Mouse (Mus musculus) CH12.LX (cell line): Measurements from ENCODE around the gene Stk32c. TPM values are rescaled to one million over a fixed set of nuclear protein-coding genes. Genes with fewer than 3 reads are reported as not detected.

Experiments used
- DNase-seq: peaks from one replicate; pipeline ENCODE4 v3.0.0-alpha.2; 2013; ENCODE audit errors: extremely low read depth
- H3K27ac ChIP-seq: 2 replicates; pipeline ENCODE4 v1.5.1; 2012; ENCODE audit warnings: low read depth, mild to moderate bottlenecking, control low read depth, moderate library complexity; ENCODE audit not compliant: insufficient read depth
- H3K27me3 ChIP-seq: replicated peaks from 2 replicates; pipeline ENCODE3; 2012; ENCODE audit warnings: inconsistent platforms
- H3K36me3 ChIP-seq, 2 experiments: replicated peaks in 1 of 2; 2 replicates each; pipeline versions ENCODE3 to v1.6.1; 2012; ENCODE audit warnings: inconsistent platforms in 1 of 2, low read length in 1 of 2, mild to moderate bottlenecking in 1 of 2, mixed read lengths in 1 of 2, moderate library complexity in 1 of 2; ENCODE audit not compliant: control insufficient read depth in 1 of 2, insufficient read depth in 1 of 2
- H3K4me1 ChIP-seq, 2 experiments: 2 replicates each; pipeline ENCODE4 v1.6.1; 2012; ENCODE audit warnings: inconsistent platforms in 1 of 2, moderate library complexity in 1 of 2; ENCODE audit not compliant: insufficient read depth in 2 of 2, control insufficient read depth in 1 of 2
- H3K4me2 ChIP-seq: 2 replicates; pipeline ENCODE4 v1.6.1; 2012; ENCODE audit warnings: low read depth, mild to moderate bottlenecking, control low read depth; ENCODE audit not compliant: poor library complexity, insufficient read depth, severe bottlenecking
- H3K4me3 ChIP-seq, 3 experiments: fragments of 150-350 bp in 1 of 3; sonication (generic) in 1 of 3; replicated peaks in 1 of 3; 2 replicates each; pipeline versions ENCODE3 to v1.5.1; 2011 to 2012; ENCODE audit warnings: low read depth in 2 of 3, low read length in 2 of 3, mild to moderate bottlenecking in 2 of 3, moderate library complexity in 2 of 3, control low read depth in 1 of 3, improper control_type of control experiment in 1 of 3, inconsistent platforms in 1 of 3, mixed read lengths in 1 of 3; ENCODE audit not compliant: poor library complexity in 1 of 3
- H3K79me2 ChIP-seq: replicated peaks from 2 replicates; pipeline ENCODE4 v1.6.1; 2012; ENCODE audit warnings: mild to moderate bottlenecking, moderate library complexity; ENCODE audit not compliant: control insufficient read depth, poor library complexity, insufficient read depth, severe bottlenecking; ENCODE audit errors: extremely low read depth
- H3K9ac ChIP-seq: 2 replicates; pipeline ENCODE4 v1.6.1; 2012; ENCODE audit warnings: low read depth, mild to moderate bottlenecking, control low read depth, moderate library complexity; ENCODE audit not compliant: insufficient read depth
- H3K9me3 ChIP-seq: replicated peaks from 2 replicates; pipeline ENCODE3; 2012; ENCODE audit warnings: low read length, inconsistent platforms, mixed read lengths
- BHLHE40 ChIP-seq: IDR thresholded peaks from 2 replicates; pipeline ENCODE4 v1.6.1; 2011; ENCODE audit warnings: mild to moderate bottlenecking, low read depth, low read length, improper control_type of control experiment
- CHD2 ChIP-seq: IDR thresholded peaks from 2 replicates; pipeline ENCODE4 v1.6.1; 2011; ENCODE audit warnings: low read length, improper control_type of control experiment
- CTCF ChIP-seq, 2 experiments: IDR thresholded peaks in 1 of 2; conservative IDR thresholded peaks in 1 of 2; 2 replicates each; pipeline ENCODE4 v1.5.1; 2011 to 2012; ENCODE audit warnings: low read depth in 2 of 2, low read length in 2 of 2, improper control_type of control experiment in 1 of 2, inconsistent platforms in 1 of 2, mild to moderate bottlenecking in 1 of 2, moderate library complexity in 1 of 2
- ELF1 ChIP-seq: IDR thresholded peaks from 2 replicates; pipeline ENCODE4 v1.6.1; 2014; ENCODE audit warnings: low read depth, mild to moderate bottlenecking, inconsistent platforms, low read length, improper control_type of control experiment
- ETS1 ChIP-seq: conservative IDR thresholded peaks from 2 replicates; pipeline ENCODE4 v1.6.1; 2012; ENCODE audit warnings: low read depth, mild to moderate bottlenecking, inconsistent platforms, low read length, improper control_type of control experiment, moderate library complexity
- GABPA ChIP-seq: IDR thresholded peaks from 2 replicates; pipeline ENCODE4 v1.6.1; 2012; ENCODE audit warnings: low read depth, low read length, improper control_type of control experiment, inconsistent platforms; ENCODE audit not compliant: insufficient replicate concordance
- HCFC1 ChIP-seq: IDR thresholded peaks from 2 replicates; pipeline ENCODE4 v1.6.1; 2012; ENCODE audit warnings: low read depth, mild to moderate bottlenecking, inconsistent platforms, low read length, improper control_type of control experiment
- IRF4 ChIP-seq: IDR thresholded peaks from 2 replicates; pipeline ENCODE4 v1.6.1; 2014; ENCODE audit warnings: low read depth, mild to moderate bottlenecking, inconsistent platforms, low read length, improper control_type of control experiment
- KAT2A ChIP-seq: IDR thresholded peaks from 2 replicates; pipeline ENCODE4 v1.6.1; 2012; ENCODE audit warnings: low read length, improper control_type of control experiment, inconsistent platforms; ENCODE audit not compliant: insufficient replicate concordance
- MAX ChIP-seq: IDR thresholded peaks from 2 replicates; pipeline ENCODE4 v1.6.1; 2011; ENCODE audit warnings: low read length, improper control_type of control experiment
- MAZ ChIP-seq: IDR thresholded peaks from 2 replicates; pipeline ENCODE4 v1.6.1; 2012; ENCODE audit warnings: low read depth, mild to moderate bottlenecking, inconsistent platforms, low read length, improper control_type of control experiment, moderate library complexity
- MEF2A ChIP-seq: IDR thresholded peaks from 2 replicates; pipeline ENCODE4 v1.6.1; 2014; ENCODE audit warnings: low read depth, mild to moderate bottlenecking, inconsistent platforms, low read length, improper control_type of control experiment, borderline replicate concordance
- MXI1 ChIP-seq: IDR thresholded peaks from 2 replicates; pipeline ENCODE4 v1.6.1; 2011; ENCODE audit warnings: mild to moderate bottlenecking, low read depth, low read length, improper control_type of control experiment
- MYC ChIP-seq: IDR thresholded peaks from 2 replicates; pipeline ENCODE4 v1.6.1; 2011; ENCODE audit warnings: low read depth, mild to moderate bottlenecking, improper control_type of control experiment, low read length
- NELFE ChIP-seq: IDR thresholded peaks from 2 replicates; pipeline ENCODE4 v1.6.1; 2011; ENCODE audit warnings: low read depth, low read length, improper control_type of control experiment
- NRF1 ChIP-seq: IDR thresholded peaks from 2 replicates; pipeline ENCODE4 v1.6.1; 2014; ENCODE audit warnings: low read depth, mild to moderate bottlenecking, inconsistent platforms, low read length, improper control_type of control experiment, moderate library complexity
- PAX5 ChIP-seq: IDR thresholded peaks from 2 replicates; pipeline ENCODE4 v1.6.1; 2012; ENCODE audit warnings: low read length, inconsistent platforms, mixed read lengths
- POLR2A ChIP-seq: IDR thresholded peaks from 2 replicates; pipeline ENCODE4 v1.6.1; 2011; ENCODE audit warnings: low read depth, mild to moderate bottlenecking, improper control_type of control experiment, low read length
- POLR2AphosphoS2 ChIP-seq: IDR thresholded peaks from 2 replicates; pipeline ENCODE4 v1.6.1; 2011; ENCODE audit warnings: low read depth, low read length, improper control_type of control experiment
- RAD21 ChIP-seq: IDR thresholded peaks from 2 replicates; pipeline ENCODE4 v1.6.1; 2011; ENCODE audit warnings: low read depth, mild to moderate bottlenecking, low read length, improper control_type of control experiment, moderate library complexity
- RCOR1 ChIP-seq: conservative IDR thresholded peaks from 2 replicates; pipeline ENCODE4 v1.6.1; 2012; ENCODE audit warnings: low read depth, mild to moderate bottlenecking, inconsistent platforms, low read length, improper control_type of control experiment
- SIN3A ChIP-seq: IDR thresholded peaks from 2 replicates; pipeline ENCODE4 v1.6.1; 2012; ENCODE audit warnings: low read length, improper control_type of control experiment, inconsistent platforms
- TBP ChIP-seq: conservative IDR thresholded peaks from 2 replicates; pipeline ENCODE4 v1.6.1; 2011; ENCODE audit warnings: low read depth, low read length, improper control_type of control experiment
- TCF12 ChIP-seq: IDR thresholded peaks from 2 replicates; pipeline ENCODE4 v1.6.1; 2014; ENCODE audit warnings: low read depth, mild to moderate bottlenecking, inconsistent platforms, low read length, improper control_type of control experiment
- UBTF ChIP-seq: IDR thresholded peaks from 2 replicates; pipeline ENCODE4 v1.6.1; 2012; ENCODE audit warnings: low read depth, mild to moderate bottlenecking, inconsistent platforms, low read length, improper control_type of control experiment, moderate library complexity
- ZC3H11A ChIP-seq: IDR thresholded peaks from 2 replicates; pipeline ENCODE4 v1.6.1; 2012; ENCODE audit warnings: low read depth, mild to moderate bottlenecking, inconsistent platforms, low read length, improper control_type of control experiment
- ZMIZ1 ChIP-seq: IDR thresholded peaks from 2 replicates; pipeline ENCODE4 v1.6.1; 2012; ENCODE audit warnings: low read depth, mild to moderate bottlenecking, inconsistent platforms, low read length, improper control_type of control experiment
- ZNF384 ChIP-seq: IDR thresholded peaks from 2 replicates; pipeline ENCODE4 v1.6.1; 2012; ENCODE audit warnings: low read depth, low read length, improper control_type of control experiment, inconsistent platforms
- dilution Hi-C: fragments of 300-500 bp; cut with MboI; formaldehyde crosslinking; loops from 2 replicates; pipeline ENCODE4 v1.14.3; 2020; ENCODE audit warnings: low sequenced_read_pairs; ENCODE audit not compliant: extremely low pct_unique_long_range_greater_than_20kb, extremely low pct_ligation_motif_present
- in situ Hi-C: fragments of 300-500 bp; cut with MboI; formaldehyde crosslinking; loops from 3 replicates; pipeline ENCODE4 v1.14.3; 2019; ENCODE audit warnings: low sequenced_read_pairs, low pct_ligation_motif_present, low pct_unique_long_range_greater_than_20kb, mixed read lengths
- polyA plus RNA-seq: library from polyadenylated mRNA; unstranded; fragments of >175 nt; gene quantifications from 2 replicates; pipeline ENCODE4 v1.2.1, GENCODE M21; 2012; ENCODE audit warnings: low read depth; ENCODE audit not compliant: insufficient read length
- total RNA-seq, 2 experiments: library from RNA; depleted of rRNA; stranded (reverse); fragments of 300-350 nt in 1 of 2; fragments of >200 nt in 1 of 2; gene quantifications; 2 replicates each; pipeline ENCODE4 v1.2.3; 2012 to 2014

The Stk32c gene
- total and polyA plus RNA-seq, 3 experiments, result not detected

- dilution Hi-C loops, result no loop called here
- no peak for TF ChIP-seq NELFE
- TF ChIP-seq ZNF384, result no peak
- no peak for TF ChIP-seq MXI1
- no peak for TF ChIP-seq GABPA
- no peak for TF ChIP-seq UBTF
- TF ChIP-seq SIN3A, result no peak
- no peak for TF ChIP-seq RAD21
- no peak for TF ChIP-seq PAX5
- TF ChIP-seq MAZ, result no peak
- TF ChIP-seq ELF1, result no peak
- TF ChIP-seq TBP, result no peak
- TF ChIP-seq CHD2, result no peak
- TF ChIP-seq POLR2AphosphoS2, result no peak
- TF ChIP-seq HCFC1, result no peak
- no peak for TF ChIP-seq IRF4
- TF ChIP-seq KAT2A, result no peak
- TF ChIP-seq MYC, result no peak
- TF ChIP-seq POLR2A, result no peak
- Histone ChIP-seq H3K27me3 (peaks cover 89% of the 10 kb centered on the region), H3K4me3 (no peak overlapping the region), H3K4me1 (no peaks in the 10 kb centered on the region; a peak in 1 of 4 replicates), H3K36me3 (no peaks in the 10 kb centered on the region), H3K27ac (no peak overlapping the region), H3K9me3 (no peaks in the 10 kb centered on the region), H3K4me2 (no peak overlapping the region), H3K9ac (no peak overlapping the region), H3K79me2 (no peaks in the 10 kb centered on the region)
- in situ Hi-C loops, result loop anchor here (5.0 kb wide), 2 partner anchors 72 to 247 kb away; no protein-coding TSS in a partner anchor
- no peak for DNase-seq
Observed at GRCm38 (mm10) chr7:139229837-139230236, 16.7 kb upstream of the Stk32c start.

- Histone ChIP-seq H3K27me3 (peaks cover 93% of the 10 kb centered on the region), H3K36me3 (no peaks in the 10 kb centered on the region), H3K4me3 (no peak overlapping the region), H3K27ac (no peak overlapping the region), H3K4me1 (no peaks in the 10 kb centered on the region), H3K79me2 (no peaks in the 10 kb centered on the region), H3K9me3 (no peaks in the 10 kb centered on the region), H3K4me2 (no peak overlapping the region), H3K9ac (no peak overlapping the region)
- in situ Hi-C loops, result loop anchor here (5.0 kb wide), 1 partner anchor 249 kb away; no protein-coding TSS in a partner anchor
- no peak for DNase-seq
- no peak for TF ChIP-seq IRF4
- no peak for TF ChIP-seq RCOR1
- TF ChIP-seq BHLHE40, result no peak
- TF ChIP-seq ETS1, result no peak
- no peak for TF ChIP-seq TCF12
- TF ChIP-seq MYC, result no peak
- TF ChIP-seq UBTF, result no peak
- no peak for TF ChIP-seq NELFE
- TF ChIP-seq MEF2A, result no peak
- no peak for TF ChIP-seq MAX
- TF ChIP-seq ZC3H11A, result no peak
- TF ChIP-seq CTCF (conservative IDR thresholded peaks at IDR 0.05 in 1 of 2, IDR thresholded peaks at IDR 0.05 in 1 of 2; ENCODE audit: low read depth in 2 of 2, low read length in 2 of 2), result no peak
- no peak for TF ChIP-seq ZMIZ1
- TF ChIP-seq ZNF384, result no peak
- TF ChIP-seq GABPA, result no peak
- TF ChIP-seq NRF1, result no peak
- dilution Hi-C loops, result no loop called here
Observed at GRCm38 (mm10) chr7:139228447-139229171, 15.5 kb upstream of the Stk32c start.
